In the genomic region with DNA sequence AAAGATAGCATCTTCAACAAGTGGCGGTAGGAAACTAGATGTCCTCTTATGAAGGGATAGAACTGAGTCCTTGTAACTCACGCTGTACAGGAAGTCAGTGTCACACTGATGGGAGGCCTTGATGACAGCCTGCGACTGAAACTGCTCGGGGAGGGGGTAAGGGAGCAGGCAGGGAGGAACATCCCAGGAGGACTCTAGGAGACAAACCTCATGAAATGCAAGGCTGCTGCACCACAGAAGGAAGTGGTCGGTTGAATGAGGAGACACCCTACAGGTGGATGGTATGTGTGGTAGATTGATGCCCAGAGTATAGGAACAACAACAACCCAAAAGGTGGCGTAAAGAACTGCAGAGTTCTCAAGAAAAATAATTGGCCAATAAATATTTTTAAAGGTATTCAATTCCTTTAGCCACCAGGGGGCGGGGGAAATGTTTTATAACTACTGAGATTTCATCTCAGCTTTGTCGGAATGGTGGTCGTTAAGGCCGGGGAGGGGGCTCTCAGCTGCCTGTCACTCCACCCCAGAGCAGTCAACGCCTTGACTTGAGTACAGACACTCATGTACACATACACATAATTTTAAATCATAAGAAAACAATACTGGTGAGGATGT, we compare ENCODE assay signal across 17 mouse cellular contexts. TPM values are rescaled to one million over a fixed set of nuclear protein-coding genes. Genes with fewer than 3 reads are reported as not detected.
A peak's percentile ranks its signal among the peaks of the same experiment; 100 is the strongest.
DNase-seq lines count a peak whose midpoint lies in the region; ATAC-seq and TF ChIP-seq lines count a peak whose summit lies in the region.
"Had no signal": no experiment of that assay in that cellular context is flagged by ENCODE, and none has a peak within 500 bp of the region (broad histone marks: within the 10 kb centered on the region; RNA-seq: fewer than 3 reads in every experiment).

No protein-coding gene starts in this region.

- H3K27ac ChIP-seq in intestine, postnatal 0 days (ENCODE audit: low read depth, low read length), result no peak overlapping the region
- H3K27ac ChIP-seq in intestine, embryonic 15.5 days, result no peak overlapping the region
- H3K27ac ChIP-seq: embryonic facial prominence, embryonic 12.5 days; forebrain, embryonic 12.5 days; heart, embryonic 13.5 days; limb, embryonic 15.5 days; lung, embryonic 15.5 days had no signal

- no peak for ATAC-seq in intestine, postnatal 0 days
- ATAC-seq in intestine, embryonic 15.5 days, result no peak
- peak; percentile 86 for ATAC-seq in CD4-positive, CD25-positive, alpha-beta regulatory T cell, adult 4 months
- ATAC-seq in megakaryocyte progenitor cell, adult 5-6 weeks (replicated peaks; ENCODE audit: poor library complexity), result peak; percentile 29; the same call in 1 of the 2 replicates

- no peak overlapping the region for H3K4me2 ChIP-seq in intestine, postnatal 0 days (replicated peaks; ENCODE audit: low read depth)
- H3K4me2 ChIP-seq in intestine, embryonic 15.5 days (replicated peaks), result no peak overlapping the region
- H3K4me2 ChIP-seq: embryonic facial prominence, embryonic 12.5 days; forebrain, embryonic 12.5 days; heart, embryonic 13.5 days; limb, embryonic 15.5 days; lung, embryonic 15.5 days had no signal

- H3K4me1 ChIP-seq in intestine, postnatal 0 days (replicated peaks; ENCODE audit: control insufficient read depth, insufficient read depth, low read length), result no peaks in the 10 kb centered on the region
- H3K4me1 ChIP-seq in intestine, embryonic 15.5 days (replicated peaks), result no peaks in the 10 kb centered on the region
- H3K4me1 ChIP-seq: embryonic facial prominence, embryonic 12.5 days; forebrain, embryonic 12.5 days; limb, embryonic 15.5 days; lung, embryonic 15.5 days had no signal

- H3K27me3 ChIP-seq in intestine, postnatal 0 days (replicated peaks; ENCODE audit: control insufficient read depth, insufficient read depth, low read length), result 0 out of 2 replicates have a peak, but pooled peaks cover 3% of the 10 kb centered on the region
- H3K27me3 ChIP-seq in intestine, embryonic 15.5 days (replicated peaks), result no peaks in the 10 kb centered on the region
- H3K27me3 ChIP-seq: embryonic facial prominence, embryonic 12.5 days; forebrain, embryonic 12.5 days; heart, embryonic 13.5 days; limb, embryonic 15.5 days; lung, embryonic 15.5 days had no signal

- H3K36me3 ChIP-seq in intestine, postnatal 0 days (ENCODE audit: control insufficient read depth, insufficient read depth), result peaks cover 5% of the 10 kb centered on the region; the same call in 1 of the 2 replicates
- no peaks in the 10 kb centered on the region; the same call in 1 of the 2 replicates for H3K36me3 ChIP-seq in intestine, embryonic 15.5 days

- DNase-seq in 3T3-L1 (ENCODE audit: low read depth, low spot score), result peak; percentile 23
- no peak for DNase-seq in cerebellum, postnatal 14 days
- no peak for DNase-seq in kidney, adult 9 months
- DNase-seq in cerebellum, postnatal 36 days, result no peak
- DNase-seq: cerebellum, adult 18-20 months; gastrocnemius, postnatal 10 days; kidney, postnatal 25 days; right cerebral cortex, postnatal 14 days had no signal

- 70% methylated on average over 11 of the region's 11 CpGs for WGBS in intestine, postnatal 0 days
- 74% methylated on average over 11 of the region's 11 CpGs for WGBS in intestine, embryonic 15.5 days

- TF ChIP-seq CTCF in intestine, postnatal 0 days (IDR thresholded peaks at IDR 0.05; ENCODE audit: low read depth), result peak; percentile 24; the same call in 1 of the 2 replicates

- H3K4me3 ChIP-seq in intestine, postnatal 0 days (ENCODE audit: low read depth, low read length), result no peak overlapping the region
- H3K4me3 ChIP-seq in intestine, embryonic 15.5 days (replicated peaks), result no peak overlapping the region
- H3K4me3 ChIP-seq: embryonic facial prominence, embryonic 12.5 days; forebrain, embryonic 12.5 days; heart, embryonic 13.5 days; limb, embryonic 15.5 days; lung, embryonic 15.5 days had no signal

- no peaks in the 10 kb centered on the region for H3K9me3 ChIP-seq in intestine, postnatal 0 days (ENCODE audit: control insufficient read depth)
- no peaks in the 10 kb centered on the region for H3K9me3 ChIP-seq in intestine, embryonic 15.5 days
- H3K9me3 ChIP-seq: embryonic facial prominence, embryonic 12.5 days; forebrain, embryonic 12.5 days; heart, embryonic 13.5 days; limb, embryonic 15.5 days; lung, embryonic 15.5 days had no signal

- H3K9ac ChIP-seq in intestine, postnatal 0 days (ENCODE audit: low read depth, low read length), result no peak overlapping the region
- no peak overlapping the region for H3K9ac ChIP-seq in intestine, embryonic 15.5 days
- H3K9ac ChIP-seq: embryonic facial prominence, embryonic 12.5 days; forebrain, embryonic 12.5 days; heart, embryonic 13.5 days; limb, embryonic 15.5 days; lung, embryonic 15.5 days had no signal

RNA-seq across cellular contexts. Expression of a gene that starts 36.7 kb away (rescaled TPM):
- polyA plus RNA-seq in intestine, postnatal 0 days (2015; fragmentation: Nextera tagmentation; extraction: Ambion mirVana), result 27.2 and 27.5 TPM in 2 replicates
- 47.3 and 49.0 TPM in 2 replicates for polyA plus RNA-seq in intestine, embryonic 15.5 days (2015; fragmentation: Nextera tagmentation; extraction: Ambion mirVana)
- 1 to 10 TPM; 5.2 to 5.8 TPM for polyA plus RNA-seq in CD4-positive, CD25-positive, alpha-beta regulatory T cell, adult 4 months (2017; shearing (Covaris generic))
- 15.5 and 16.2 TPM in 2 replicates for total RNA-seq in megakaryocyte progenitor cell, adult 5-6 weeks (2015)
- total RNA-seq in megakaryocyte progenitor cell, adult 5-6 weeks (2017), result 12.2 and 14.1 TPM in 2 replicates

RNA-seq across cellular contexts. Expression of a gene that starts 41.1 kb away (rescaled TPM):
- 29.4 and 31.6 TPM in 2 replicates for polyA plus RNA-seq in intestine, postnatal 0 days (2015; fragmentation: Nextera tagmentation; extraction: Ambion mirVana)
- 30.2 and 34.0 TPM in 2 replicates for polyA plus RNA-seq in intestine, embryonic 15.5 days (2015; fragmentation: Nextera tagmentation; extraction: Ambion mirVana)
- polyA plus RNA-seq in CD4-positive, CD25-positive, alpha-beta regulatory T cell, adult 4 months (2017; shearing (Covaris generic)), result 10 to 100 TPM; 29.4 to 37.5 TPM
- total RNA-seq in megakaryocyte progenitor cell, adult 5-6 weeks (2015), result 22.9 and 23.3 TPM in 2 replicates
- 20.2 TPM in 2 replicates for total RNA-seq in megakaryocyte progenitor cell, adult 5-6 weeks (2017)

Comparison
In these comparisons a context has a peak if more than half of its experiments do, and no peak if none do; other contexts are left out.
1. ATAC-seq: peak in CD4-positive, CD25-positive, alpha-beta regulatory T cell, adult 4 months (single experiment) and megakaryocyte progenitor cell, adult 5-6 weeks (single experiment); none in intestine, postnatal 0 days (single experiment) and intestine, embryonic 15.5 days (single experiment).